Mouse (Mus musculus): Measurements from ENCODE around the gene Nfatc2. TPM values are rescaled to one million over a fixed set of nuclear protein-coding genes. Genes with fewer than 3 reads are reported as not detected.

The Nfatc2 gene
- total RNA-seq, 2 experiments from 2014 or later = 16.2 to 18.1 TPM

DNA sequence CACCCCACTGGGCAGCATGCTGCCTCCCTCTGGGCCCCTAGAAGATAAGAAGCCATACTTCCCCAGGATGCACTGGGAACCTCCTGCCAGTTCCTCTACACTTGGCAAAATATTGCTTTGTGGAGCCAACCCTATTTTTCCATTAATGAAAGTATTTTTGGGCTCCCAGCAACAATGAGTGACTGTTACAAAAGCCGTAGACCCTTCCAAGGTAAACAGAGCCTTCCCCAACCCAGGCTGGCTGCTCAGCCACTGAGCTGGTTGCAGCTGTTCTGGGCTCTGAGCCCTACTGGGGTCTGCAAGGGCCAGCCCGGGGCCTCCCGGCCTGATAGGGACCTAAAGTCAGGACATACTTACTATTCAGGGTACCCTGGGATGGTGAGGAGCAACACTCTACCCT, 9.5 kb upstream of the Nfatc2 start:
- DNase-seq = peak in 1 of 2 experiments; percentile 54
- intact Hi-C loops (cut with DNase I) = no loop called here

DNA sequence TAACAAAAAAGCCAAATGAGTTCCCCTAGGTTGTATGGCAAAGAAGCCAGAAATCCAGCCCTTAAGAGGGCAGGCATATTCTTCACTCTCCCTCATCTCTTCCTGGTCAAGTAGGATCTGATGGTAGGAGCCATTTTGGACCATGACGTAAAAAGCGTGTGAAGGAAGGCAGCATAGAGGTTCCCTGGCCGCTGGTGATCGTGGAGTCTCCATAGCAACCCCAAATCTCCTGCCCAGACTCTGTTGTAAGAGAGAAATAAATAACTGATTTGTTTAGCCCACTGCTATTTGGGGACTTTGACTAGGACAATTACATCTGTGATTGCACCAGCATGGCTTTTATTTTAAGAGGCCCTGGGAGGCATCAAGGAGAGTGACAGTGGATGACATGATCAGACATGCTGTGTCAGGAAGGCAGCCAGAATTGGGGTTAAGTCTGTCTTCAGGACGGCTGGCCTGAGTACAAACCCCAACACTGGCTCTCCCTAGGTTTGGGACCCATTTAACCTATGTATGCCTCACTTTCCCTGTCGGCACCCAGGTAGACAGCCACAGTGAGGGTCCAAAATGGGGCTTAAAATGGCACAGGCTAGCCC, 8.3 kb upstream of the Nfatc2 start:
- intact Hi-C loops (cut with DNase I) = no loop called here
- DNase-seq = no peak

DNA sequence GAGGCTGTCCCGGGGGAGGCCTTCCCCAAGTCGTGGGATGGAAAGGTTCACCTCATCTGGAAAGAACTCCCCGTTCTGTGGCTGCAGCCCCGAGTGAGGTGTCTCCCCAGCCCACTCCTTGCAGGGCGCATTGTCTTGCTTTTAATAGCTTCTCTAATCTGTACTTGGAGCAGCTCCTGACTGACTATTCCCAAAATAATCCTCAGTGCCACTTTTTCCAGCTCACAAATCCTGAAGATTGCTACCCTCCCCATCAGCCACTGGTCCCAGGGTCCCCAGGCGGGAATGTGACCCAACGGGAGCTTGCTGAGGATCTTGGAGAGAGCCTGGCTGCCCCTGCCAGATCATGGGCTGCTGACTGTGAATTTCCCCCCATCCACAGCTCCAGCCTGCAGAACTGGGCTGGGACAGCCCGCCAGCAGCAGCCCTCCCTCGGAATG, 6.7 kb upstream of the Nfatc2 start:
- DNase-seq = peak in 1 of 2 experiments; percentile 53
- intact Hi-C loops (cut with DNase I) = no loop called here

DNA sequence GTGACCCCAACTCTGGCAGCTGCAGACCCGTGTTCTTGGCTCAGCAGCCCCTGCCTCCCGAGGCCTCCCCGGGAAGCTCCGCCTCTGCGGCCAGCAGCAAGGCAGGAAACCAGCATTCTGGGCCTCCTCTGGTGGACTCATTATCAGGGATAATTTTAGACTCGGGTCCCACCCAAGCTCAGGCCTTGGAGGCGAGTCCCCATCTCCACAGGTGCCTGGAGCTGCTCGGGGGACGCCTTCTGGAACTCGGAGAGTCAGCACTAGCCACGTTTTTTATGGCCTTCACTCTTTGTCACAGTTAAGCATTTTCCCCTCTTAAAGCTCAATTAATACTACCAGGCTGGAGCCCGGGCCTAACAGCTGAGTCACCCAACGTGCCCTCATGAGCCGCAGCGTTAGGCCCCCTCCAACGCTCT, 3.2 kb upstream of the Nfatc2 start:
- intact Hi-C loops (cut with DNase I) = loop anchor here (2.0 kb wide), 1 partner anchor 80 kb away; no protein-coding TSS in a partner anchor

DNA sequence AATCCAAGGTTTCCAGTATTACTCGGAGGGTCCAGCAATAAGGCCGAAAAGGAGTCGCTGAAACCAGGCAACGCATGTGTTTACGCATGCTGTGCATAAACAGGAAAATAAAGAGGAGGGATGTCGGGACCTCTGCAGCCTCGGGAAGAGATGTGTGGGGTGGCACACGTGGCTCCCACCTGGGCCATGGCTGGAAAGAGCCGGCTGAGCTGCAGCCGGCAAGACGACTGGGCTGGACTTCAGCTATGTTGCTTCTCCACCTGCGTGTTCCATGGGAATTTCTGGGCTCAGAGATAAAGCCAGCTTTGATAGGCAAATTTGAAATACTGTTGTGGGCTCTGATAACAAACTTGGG, 907 bp upstream of the Nfatc2 start:
- intact Hi-C loops (cut with DNase I) = no loop called here
- no peak for DNase-seq

More for the DNA sequence above, 3.2 kb upstream of the Nfatc2 start:
- peak; percentile 59 to 70 for DNase-seq

DNA sequence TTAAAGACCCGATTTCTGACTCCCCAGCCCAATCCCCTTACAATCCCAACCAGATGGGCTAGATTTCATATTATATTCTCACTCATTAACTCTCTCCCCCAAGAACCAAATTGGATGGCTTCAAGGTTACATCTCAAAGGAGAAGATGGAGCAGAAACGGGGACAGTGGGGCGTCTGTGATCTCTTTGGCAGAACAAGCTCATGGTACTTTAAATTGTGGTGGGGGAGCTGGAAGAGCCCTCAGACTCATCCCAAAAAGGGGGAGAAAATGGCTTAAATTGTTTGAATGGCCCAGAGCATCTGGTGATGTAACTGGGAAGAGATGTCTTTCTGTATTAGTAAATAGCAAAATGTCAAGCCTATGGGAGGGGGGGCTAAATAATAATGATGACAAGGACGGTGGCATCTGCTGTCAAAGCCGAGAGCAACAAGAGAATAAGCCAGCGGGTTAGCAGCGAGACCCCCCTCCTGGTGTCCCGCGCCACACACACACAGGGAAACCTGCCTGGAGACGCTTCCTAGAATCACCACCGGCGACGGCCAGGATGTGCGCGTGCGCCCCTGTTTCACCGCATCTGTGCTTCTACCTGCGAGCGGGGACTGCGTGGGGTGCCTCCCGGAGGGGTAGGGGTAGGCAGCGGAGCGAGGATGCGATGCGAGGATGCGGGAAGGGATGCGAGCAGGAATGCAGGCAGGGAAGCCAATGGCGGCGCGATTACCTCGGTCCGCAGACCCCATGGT, 537 bp downstream of the Nfatc2 start:
- DNase-seq = no peak
- intact Hi-C loops (cut with DNase I) = no loop called here

DNA sequence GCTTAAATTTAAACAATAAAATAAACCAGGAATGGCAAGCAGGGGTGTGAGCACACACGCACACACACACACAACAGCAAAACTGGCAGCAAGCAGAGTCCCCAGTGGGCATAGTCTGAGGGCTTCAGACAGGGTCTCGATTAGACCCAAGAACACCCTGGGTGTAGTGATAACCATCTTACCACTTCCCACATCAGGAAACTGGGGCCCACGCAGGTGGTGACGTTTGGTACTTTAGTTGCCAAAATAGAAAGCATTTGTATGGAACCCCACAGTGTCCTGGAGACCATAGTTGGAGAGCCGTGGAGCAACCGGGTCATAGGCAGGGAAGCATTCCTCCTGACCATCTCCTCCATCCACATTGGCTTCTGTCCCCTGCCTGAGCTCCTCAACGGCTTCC, 5.8 kb downstream of the Nfatc2 start:
- no peak for DNase-seq
- intact Hi-C loops (cut with DNase I) = no loop called here

DNA sequence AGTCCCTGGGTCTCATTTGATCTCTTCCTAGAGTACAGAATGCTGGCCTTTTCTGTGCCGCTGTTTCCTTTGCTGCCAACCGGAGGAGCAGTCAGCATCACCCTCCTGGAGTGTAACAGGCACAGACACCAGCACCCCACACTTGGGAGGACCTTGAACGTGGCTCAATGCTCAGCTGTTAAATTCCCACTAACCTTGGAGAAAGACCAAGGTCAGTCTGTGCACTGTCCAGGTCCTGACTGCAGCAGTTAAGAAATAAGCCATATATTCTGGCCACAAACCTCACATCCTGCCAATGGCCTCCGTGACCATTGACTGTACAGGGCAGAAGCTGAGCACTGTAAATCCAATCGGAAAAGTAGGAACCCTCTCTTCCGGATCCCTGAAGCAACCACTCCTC, 7.8 kb downstream of the Nfatc2 start:
- DNase-seq = no peak
- intact Hi-C loops (cut with DNase I) = no loop called here

DNA sequence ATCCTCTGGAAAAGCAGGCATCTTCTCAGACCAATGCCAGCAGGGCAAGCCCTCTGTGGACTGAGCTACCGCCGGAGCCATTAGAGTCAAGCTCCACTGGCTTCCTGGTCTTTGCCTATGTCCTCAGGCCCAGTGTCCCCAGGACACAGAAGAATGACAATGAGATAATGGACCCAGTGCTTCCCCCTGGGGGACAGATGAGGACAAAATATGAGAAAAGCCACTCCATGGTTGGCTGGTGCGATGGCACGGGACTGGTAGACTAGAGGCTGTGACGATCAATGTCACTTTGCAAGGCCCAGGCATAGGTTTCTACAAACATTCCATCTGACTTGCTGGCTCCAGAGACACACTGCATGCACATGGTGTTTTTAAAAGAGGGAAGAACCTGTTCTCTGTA, 8.5 kb downstream of the Nfatc2 start:
- intact Hi-C loops (cut with DNase I) = no loop called here
- DNase-seq = no peak

DNA sequence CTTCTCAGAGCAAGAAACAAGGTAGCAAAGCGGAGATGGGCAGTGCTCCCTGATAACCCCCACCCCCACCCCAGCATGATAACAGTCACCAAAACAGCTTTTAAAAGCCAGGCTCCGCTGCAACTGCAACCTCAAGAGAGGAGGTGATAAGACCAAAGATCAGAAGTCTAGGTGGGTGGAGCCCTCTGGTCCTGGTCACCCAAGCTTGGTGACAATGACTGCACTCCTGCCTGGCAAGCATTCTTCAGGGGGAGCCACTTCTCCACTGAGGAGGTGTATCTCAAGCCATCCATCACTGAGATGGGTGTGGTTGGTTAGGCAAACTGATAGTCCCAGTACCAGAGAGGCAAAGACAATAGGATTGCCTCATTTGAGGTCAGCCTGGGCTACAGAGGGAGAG, 10.4 kb downstream of the Nfatc2 start:
- no peak for DNase-seq
- intact Hi-C loops (cut with DNase I) = no loop called here

DNA sequence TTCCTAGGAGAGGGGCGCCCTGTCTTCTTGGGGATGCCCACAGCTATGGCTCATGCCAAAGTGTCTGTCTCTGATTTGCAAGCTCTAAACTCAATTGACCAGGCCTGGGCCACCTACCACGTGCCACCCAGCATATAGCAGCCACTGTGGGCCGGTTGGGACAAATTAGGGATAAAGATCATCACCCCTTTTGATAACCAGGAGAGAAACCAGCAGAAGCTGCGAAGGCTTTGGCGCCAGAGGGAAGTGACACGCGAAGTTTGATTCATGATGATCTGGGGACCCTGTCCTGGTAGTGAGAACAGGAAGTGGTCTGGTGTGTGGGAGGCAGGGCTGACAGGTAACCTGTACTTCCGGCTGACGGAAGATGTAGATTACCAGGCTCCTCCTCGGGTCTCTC, 10.9 kb downstream of the Nfatc2 start:
- no peak for DNase-seq
- intact Hi-C loops (cut with DNase I) = no loop called here

DNA sequence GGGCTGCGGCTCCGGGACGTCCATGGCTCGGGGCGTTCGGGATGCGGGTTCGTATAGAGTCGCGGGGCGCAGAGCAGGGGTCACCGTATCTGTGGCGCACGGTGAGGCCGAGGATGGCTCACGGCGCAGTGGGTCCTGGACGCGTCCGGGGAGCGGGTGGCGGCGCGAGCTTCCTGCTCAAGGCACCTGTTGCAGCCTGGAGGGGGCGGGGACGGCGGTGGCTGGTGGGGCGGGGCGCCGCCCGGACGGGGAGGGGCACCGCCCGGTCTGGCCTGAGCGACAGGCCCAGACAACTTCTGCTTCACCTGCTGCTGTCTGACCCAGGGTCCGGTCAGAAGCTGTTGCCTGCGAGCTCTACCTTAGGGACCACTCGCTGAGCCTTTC, 11.3 kb downstream of the Nfatc2 start:
- intact Hi-C loops (cut with DNase I) = no loop called here
- DNase-seq = peak; percentile 64

DNA sequence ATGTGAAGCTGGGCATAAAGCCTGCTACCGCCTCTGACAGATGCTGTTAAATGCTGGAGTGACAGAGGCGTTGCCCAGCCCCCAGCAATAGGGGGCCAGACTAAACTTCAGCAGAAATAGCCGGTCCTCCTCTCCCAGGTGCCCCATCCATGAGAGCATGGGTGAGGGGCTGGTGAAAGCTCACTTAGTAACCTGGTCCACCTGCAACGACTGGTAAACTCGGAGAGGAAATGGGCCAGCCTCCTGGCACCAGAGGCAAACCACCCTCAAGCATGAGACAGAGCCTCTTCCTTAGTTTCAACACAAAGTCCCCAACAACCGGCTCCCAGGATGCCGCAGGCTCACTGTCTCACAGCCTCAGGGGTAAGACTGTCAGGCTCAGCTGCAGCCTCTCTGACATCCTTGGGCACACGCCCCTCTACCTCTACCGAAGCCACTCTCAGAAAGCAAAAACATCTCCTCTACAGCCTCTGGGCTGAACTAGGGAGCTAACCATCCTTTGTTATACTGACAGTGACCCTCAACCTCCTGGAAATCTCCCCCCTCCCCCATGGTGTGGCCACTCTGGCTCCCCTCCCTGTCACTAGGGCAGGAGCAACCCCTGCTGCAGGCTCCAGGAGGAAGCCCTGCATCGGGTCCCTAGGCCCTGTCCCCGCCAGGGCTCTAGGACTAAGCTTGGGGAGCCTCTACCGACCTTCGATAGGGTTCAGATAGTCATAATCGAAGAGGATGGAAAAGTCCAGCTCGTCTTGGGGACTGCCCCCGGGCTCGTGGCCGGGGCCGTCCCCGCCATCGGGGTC, 11.9 kb downstream of the Nfatc2 start:
- peak in 1 of 2 experiments; percentile 51 for DNase-seq
- intact Hi-C loops (cut with DNase I) = no loop called here

DNA sequence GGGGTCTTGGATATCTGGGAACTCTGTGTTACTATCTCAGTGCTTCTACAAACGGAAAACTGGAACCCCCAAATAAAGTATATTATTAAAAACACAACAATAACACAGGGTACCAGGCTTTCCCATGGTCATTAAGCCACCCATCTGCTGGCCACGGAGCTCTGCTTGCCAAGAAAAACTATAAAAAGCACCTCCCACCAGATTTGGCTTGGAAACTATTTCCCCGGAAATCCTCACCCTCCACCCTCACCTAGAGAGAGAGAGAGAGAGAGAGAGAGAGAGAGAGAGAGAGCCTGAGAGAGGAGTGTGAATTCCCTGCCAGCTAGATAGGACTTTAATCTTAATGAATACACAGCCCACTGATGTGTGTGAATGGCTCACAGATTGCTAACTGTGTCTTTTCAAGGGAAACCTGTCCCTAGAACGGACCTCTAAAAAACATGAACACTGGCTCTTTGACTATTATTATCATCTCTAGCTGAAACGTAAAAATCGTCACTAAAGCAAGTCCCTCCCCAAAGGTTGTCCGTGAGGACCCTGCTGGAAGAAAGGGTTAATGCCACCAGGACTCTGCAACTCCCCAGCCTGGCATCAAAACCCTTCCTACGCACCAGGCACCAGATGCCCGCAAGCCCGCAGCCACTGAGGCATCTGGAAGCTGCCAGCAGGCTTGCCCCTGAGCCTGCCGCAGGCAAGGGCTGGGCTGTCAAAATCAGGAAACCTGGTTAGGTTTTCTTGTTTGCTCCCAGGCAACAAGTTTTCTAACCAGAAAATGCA, 12.7 kb downstream of the Nfatc2 start:
- intact Hi-C loops (cut with DNase I) = no loop called here
- no peak for DNase-seq

DNA sequence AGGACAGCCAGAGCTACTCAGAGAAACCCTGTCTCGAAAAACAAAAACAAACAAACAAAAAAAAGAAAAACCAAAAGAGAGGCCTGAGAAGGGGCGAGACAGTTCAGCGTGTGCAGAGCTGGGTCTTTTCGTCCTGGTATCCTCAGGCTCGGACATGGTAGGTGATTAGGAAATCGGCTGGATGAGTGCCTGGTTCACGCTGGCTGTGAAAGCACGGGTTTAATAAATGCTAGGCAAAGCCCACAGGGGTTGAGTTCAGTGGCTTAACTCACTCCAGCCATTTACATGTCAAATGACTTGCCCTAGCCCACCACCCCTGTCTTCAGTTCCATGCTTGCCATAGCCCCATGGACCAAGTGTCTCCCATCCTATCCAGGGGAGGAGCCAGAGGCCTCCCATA, 14.3 kb downstream of the Nfatc2 start:
- DNase-seq = peak; percentile 40 to 51
- intact Hi-C loops (cut with DNase I) = no loop called here

DNA sequence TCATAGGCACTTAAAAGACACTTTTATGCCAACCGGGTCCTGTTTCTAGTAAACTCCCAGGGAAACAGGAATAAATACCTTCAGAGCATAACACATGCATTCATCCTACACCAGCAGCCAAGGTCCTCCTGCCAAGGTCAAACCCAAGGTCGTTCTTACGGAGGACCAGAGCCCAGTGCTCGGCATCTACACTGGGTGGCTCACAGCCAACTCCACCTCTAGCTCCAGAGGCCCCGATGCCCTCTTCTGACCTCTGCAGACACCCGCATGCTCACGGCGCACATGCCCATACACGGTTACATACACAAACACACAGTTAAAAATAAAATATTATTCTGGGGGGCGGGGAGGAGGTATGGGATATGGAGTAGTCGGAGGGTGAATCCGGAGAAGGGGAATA, 14.9 kb downstream of the Nfatc2 start:
- intact Hi-C loops (cut with DNase I) = no loop called here
- peak in 1 of 2 experiments; percentile 53 for DNase-seq

DNA sequence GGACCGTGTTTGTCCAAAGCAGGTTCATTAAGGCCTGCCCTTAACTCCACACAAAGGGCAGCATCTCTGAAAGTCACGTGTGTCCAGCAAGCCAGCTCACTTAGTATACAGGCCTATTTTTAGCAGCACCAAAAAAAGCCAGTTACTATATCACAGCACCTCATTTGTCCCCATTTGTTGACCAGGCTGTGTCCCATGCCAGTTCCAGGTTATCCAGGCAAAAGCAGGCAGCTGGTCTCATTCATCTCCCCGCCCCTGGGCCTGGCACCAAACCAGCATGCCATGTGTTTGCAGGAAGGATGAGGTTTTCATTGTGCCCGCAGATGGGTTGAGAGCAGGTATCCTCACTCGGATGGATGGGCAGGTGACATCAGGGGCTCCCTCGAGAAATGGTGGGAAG, 16.6 kb downstream of the Nfatc2 start:
- DNase-seq = peak in 1 of 2 experiments; percentile 57
- intact Hi-C loops (cut with DNase I) = no loop called here

DNA sequence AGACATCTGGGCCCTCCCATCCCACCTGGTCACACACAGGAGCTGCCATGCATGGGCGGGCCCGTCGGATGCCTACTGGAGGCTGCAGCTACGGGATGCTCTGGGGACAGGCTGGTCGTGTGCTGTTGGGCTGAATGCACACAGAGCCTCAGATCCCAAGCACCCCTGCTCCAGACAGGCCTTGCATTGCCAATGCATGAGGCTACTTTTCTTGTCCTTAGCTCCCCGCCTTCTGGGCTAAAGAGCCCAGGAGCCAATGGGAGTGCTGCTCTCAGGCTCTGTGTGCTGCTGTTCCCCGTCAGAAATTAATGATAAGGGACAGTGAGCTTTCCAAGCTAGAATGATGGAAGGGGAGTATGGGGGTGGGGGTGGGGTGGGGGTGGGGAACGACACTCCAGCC, 17.0 kb downstream of the Nfatc2 start:
- intact Hi-C loops (cut with DNase I) = no loop called here
- no peak for DNase-seq

DNA sequence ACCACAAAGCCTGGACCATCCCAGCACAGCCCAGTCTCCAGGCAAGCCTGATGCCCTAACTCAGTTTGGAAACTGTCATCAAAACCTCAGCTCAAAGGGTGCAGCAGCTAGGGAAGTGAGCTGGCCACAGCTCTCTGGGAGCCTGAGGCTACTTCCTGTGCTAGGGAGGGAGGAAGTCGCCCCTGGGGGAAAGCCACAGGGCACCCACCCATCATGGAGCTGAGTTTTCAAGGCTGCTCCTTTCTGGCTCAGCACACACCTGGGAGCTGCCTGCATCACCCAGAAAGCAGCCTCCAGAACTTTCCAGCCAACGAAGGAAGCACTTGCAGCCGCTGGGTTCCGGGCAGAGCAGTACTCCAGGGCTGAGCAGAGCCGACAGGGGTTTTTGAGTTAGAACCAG, 18.4 kb downstream of the Nfatc2 start:
- DNase-seq = peak in 1 of 2 experiments; percentile 27
- intact Hi-C loops (cut with DNase I) = no loop called here

DNA sequence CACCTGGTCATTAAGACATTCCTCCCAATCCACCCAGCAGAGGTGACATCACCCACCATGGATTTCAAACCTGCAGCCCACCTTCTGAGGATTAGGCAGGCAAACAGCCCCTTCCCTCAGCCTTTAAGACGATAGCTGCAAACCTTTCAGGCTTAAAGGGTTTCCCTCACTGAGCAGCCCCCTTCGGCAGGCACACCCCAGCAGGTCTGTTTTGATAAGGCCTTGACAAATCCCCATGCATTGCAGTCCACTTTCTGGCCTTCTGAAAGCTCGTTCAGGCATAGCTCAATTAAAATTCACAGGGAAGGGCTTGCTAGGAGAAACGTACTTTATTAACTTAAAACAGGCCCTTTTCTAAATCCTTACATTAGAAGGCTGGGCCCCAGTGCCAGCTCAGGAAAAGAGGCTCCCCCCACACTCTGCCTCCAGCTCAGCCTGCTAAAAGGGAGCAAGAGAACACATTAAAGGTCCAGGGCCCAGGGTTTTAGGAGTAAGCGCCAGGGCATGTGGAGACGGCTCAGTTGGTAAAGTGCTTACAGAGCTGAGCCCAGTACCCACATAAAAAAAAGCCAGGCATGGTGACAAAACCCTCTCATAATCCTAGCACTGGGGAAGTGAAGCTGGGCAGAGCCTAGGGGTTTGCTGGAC, 20.1 kb downstream of the Nfatc2 start:
- intact Hi-C loops (cut with DNase I) = no loop called here
- no peak for DNase-seq

All from heart, postnatal 36 days (tissue).